Mouse (Mus musculus): Measurements from ENCODE around the gene Pfdn6. TPM values are rescaled to one million over a fixed set of nuclear protein-coding genes. Genes with fewer than 3 reads are reported as not detected.

The Pfdn6 gene
- polyA plus RNA-seq, 1 experiment from 2014 or later, result 208 TPM

GRCm38 (mm10) chr17:33917656-33918292, 22.4 kb downstream of the Pfdn6 start:
- H3K4me2 ChIP-seq (ENCODE audit: low read depth, severe bottlenecking), result no peak overlapping the region
- DNase-seq (ENCODE audit: low spot score) (no peak), ATAC-seq (ENCODE audit: insufficient number of reproducible peaks, low FRiP score, low TSS enrichment, low read depth) (no peak)
- 76% methylated on average over 18 of the region's 18 CpGs for WGBS
- no peak overlapping the region for H3K27ac ChIP-seq (replicated peaks; ENCODE audit: low read depth, low read length)
- 0 out of 2 replicates have a peak overlapping the region, but pooled peaks have one; percentile 14 for H3K4me3 ChIP-seq (ENCODE audit: low read depth, low read length)
- H3K36me3 ChIP-seq (ENCODE audit: control insufficient read depth, insufficient read depth, low read length), result peaks cover 18% of the 10 kb centered on the region
- no peak overlapping the region for H3K9ac ChIP-seq (ENCODE audit: low read length)
- H3K9me3 ChIP-seq (ENCODE audit: control insufficient read depth, low read length), result no peaks in the 10 kb centered on the region
- H3K4me1 ChIP-seq (ENCODE audit: control insufficient read depth, insufficient read depth, low read length), result peaks cover 18% of the 10 kb centered on the region; the same call in 1 of the 2 replicates
- H3K27me3 ChIP-seq (ENCODE audit: control insufficient read depth, insufficient read depth, low read length), result no peaks in the 10 kb centered on the region

DNA sequence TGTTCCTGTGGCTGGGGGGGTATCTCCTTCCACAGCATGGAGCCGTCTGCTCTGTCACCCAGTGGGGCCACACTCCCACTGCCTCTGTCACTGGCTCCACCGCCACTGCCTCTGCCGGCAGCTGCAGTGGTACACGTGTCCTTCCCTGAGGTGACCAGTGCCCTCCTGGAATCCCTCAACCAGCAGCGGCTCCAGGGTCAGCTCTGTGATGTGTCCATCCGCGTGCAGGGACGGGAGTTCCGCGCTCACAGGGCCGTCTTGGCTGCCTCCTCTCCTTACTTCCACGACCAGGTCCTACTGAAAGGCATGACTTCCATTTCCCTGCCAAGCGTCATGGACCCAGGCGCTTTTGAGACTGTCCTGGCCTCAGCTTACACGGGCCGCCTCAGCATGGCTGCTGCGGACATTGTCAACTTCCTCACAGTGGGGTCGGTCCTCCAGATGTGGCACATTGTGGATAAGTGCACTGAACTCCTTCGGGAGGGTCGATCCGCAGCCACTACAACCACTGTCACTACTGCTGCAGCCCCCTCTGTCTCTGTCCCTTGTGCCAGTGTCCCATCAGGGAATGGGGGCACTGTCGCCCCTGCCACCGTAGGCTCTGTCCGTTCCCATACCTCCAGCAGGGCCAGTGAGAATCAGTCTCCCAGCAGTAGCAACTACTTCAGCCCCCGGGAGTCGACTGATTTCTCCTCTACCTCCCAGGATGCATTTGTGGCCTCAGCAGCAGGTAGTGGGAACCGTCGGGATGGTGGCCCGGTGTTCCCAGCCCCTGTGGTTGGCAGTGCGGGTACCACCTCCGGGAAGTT, 23.1 kb downstream of the Pfdn6 start:
- H3K4me3 ChIP-seq (ENCODE audit: low read depth, low read length), result peak overlapping the region; percentile 59
- H3K27ac ChIP-seq (replicated peaks; ENCODE audit: low read depth, low read length), result no peak overlapping the region
- H3K27me3 ChIP-seq (ENCODE audit: control insufficient read depth, insufficient read depth, low read length), result no peaks in the 10 kb centered on the region
- peak overlapping the region; percentile 54 for H3K4me2 ChIP-seq (ENCODE audit: low read depth, severe bottlenecking)
- no peaks in the 10 kb centered on the region for H3K9me3 ChIP-seq (ENCODE audit: control insufficient read depth, low read length)
- WGBS, result 77% methylated on average over 31 of the region's 31 CpGs
- ATAC-seq (ENCODE audit: insufficient number of reproducible peaks, low FRiP score, low TSS enrichment, low read depth) (no peak), DNase-seq (ENCODE audit: low spot score) (no peak)
- no peak overlapping the region for H3K9ac ChIP-seq (ENCODE audit: low read length)
- peaks cover 18% of the 10 kb centered on the region; the same call in 1 of the 2 replicates for H3K4me1 ChIP-seq (ENCODE audit: control insufficient read depth, insufficient read depth, low read length)
- peaks cover 24% of the 10 kb centered on the region for H3K36me3 ChIP-seq (ENCODE audit: control insufficient read depth, insufficient read depth, low read length)

GRCm38 (mm10) chr17:33916294-33916693, 23.8 kb downstream of the Pfdn6 start:
- Histone ChIP-seq H3K9me3 (ENCODE audit: control insufficient read depth, low read length) (no peaks in the 10 kb centered on the region), H3K4me2 (ENCODE audit: low read depth, severe bottlenecking) (peak overlapping the region; percentile 54), H3K9ac (ENCODE audit: low read length) (peak overlapping the region; percentile 56), H3K4me3 (ENCODE audit: low read depth, low read length) (peak overlapping the region; percentile 59), H3K36me3 (ENCODE audit: control insufficient read depth, insufficient read depth, low read length) (peaks cover 31% of the 10 kb centered on the region), H3K27ac (replicated peaks; ENCODE audit: low read depth, low read length) (peak overlapping the region; percentile 83), H3K4me1 (ENCODE audit: control insufficient read depth, insufficient read depth, low read length) (peaks cover 18% of the 10 kb centered on the region; the same call in 1 of the 2 replicates), H3K27me3 (ENCODE audit: control insufficient read depth, insufficient read depth, low read length) (no peaks in the 10 kb centered on the region)
- 1% methylated on average over 19 of the region's 20 CpGs for WGBS
- ATAC-seq (ENCODE audit: insufficient number of reproducible peaks, low FRiP score, low TSS enrichment, low read depth) (peak; percentile 24; the same call in 1 of the 2 replicates), DNase-seq (ENCODE audit: low spot score) (no peak)

DNA sequence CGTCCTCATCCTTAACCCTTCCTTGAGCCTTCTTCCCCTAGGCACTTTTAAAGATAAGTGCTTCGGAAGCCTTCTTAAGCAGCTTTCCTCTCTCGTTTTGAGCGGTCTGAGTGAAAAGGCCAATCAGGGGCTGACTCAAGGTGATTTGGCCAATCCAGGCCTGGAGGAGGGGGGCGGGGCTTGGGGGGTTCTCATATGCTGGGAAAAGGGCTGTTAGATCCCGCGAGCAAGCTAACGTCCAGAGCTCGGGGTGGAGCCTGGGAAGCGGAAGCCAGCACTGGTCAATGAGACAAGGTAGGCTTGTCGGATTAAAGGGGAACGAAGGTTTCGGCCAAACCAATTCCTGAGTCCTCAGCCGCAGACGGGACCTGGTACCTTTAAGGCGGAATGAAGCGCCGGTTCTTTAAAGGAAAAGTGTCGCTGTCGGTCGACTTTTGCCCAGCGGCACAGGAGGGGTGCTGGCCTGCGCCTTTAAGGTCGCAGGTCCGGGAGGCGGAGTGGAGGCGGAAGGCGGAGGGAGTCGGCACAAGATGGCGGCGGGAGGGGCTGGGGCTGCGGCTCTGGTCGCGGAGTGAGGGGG, 24.4 kb downstream of the Pfdn6 start, which contains the start of the genes Tapbp and Zbtb22:
Tapbp (plus strand) TSS at position 229 of the 580 bp plus-strand sequence.
Zbtb22 (plus strand) TSS at position 234 of the 580 bp plus-strand sequence.
- peak within 1 kb of the TSS; percentile 59 for H3K4me3 ChIP-seq (ENCODE audit: low read depth, low read length)
- H3K4me1 ChIP-seq (ENCODE audit: control insufficient read depth, insufficient read depth, low read length), result peaks cover 18% of the 10 kb centered on the region; the same call in 1 of the 2 replicates
- peak within 1 kb of the TSS; percentile 83 for H3K27ac ChIP-seq (replicated peaks; ENCODE audit: low read depth, low read length)
- ATAC-seq (ENCODE audit: insufficient number of reproducible peaks, low FRiP score, low TSS enrichment, low read depth) (peak; percentile 89), DNase-seq (ENCODE audit: low spot score) (peak; percentile 95)
- H3K36me3 ChIP-seq (ENCODE audit: control insufficient read depth, insufficient read depth, low read length), result peaks cover 34% of the 10 kb centered on the region
- H3K9me3 ChIP-seq (ENCODE audit: control insufficient read depth, low read length), result no peaks in the 10 kb centered on the region
- peak within 1 kb of the TSS; percentile 56 for H3K9ac ChIP-seq (ENCODE audit: low read length)
- under 1% methylated on average over 31 of the region's 34 CpGs for WGBS
- peak within 1 kb of the TSS; percentile 54 for H3K4me2 ChIP-seq (ENCODE audit: low read depth, severe bottlenecking)
- no peaks in the 10 kb centered on the region for H3K27me3 ChIP-seq (ENCODE audit: control insufficient read depth, insufficient read depth, low read length)

GRCm38 (mm10) chr17:33914969-33915391, 25.2 kb downstream of the Pfdn6 start:
- H3K27ac ChIP-seq (replicated peaks; ENCODE audit: low read depth, low read length), result no peak overlapping the region
- peak overlapping the region; percentile 54; the same call in 1 of the 2 replicates for H3K4me2 ChIP-seq (ENCODE audit: low read depth, severe bottlenecking)
- no peak for ATAC-seq (ENCODE audit: insufficient number of reproducible peaks, low FRiP score, low TSS enrichment, low read depth)
- WGBS, result 74% methylated on average over 13 of the region's 13 CpGs
- no peak for DNase-seq (ENCODE audit: low spot score)
- H3K27me3 ChIP-seq (ENCODE audit: control insufficient read depth, insufficient read depth, low read length), result no peaks in the 10 kb centered on the region
- peaks cover 34% of the 10 kb centered on the region for H3K36me3 ChIP-seq (ENCODE audit: control insufficient read depth, insufficient read depth, low read length)
- no peaks in the 10 kb centered on the region for H3K9me3 ChIP-seq (ENCODE audit: control insufficient read depth, low read length)
- peaks cover 22% of the 10 kb centered on the region for H3K4me1 ChIP-seq (ENCODE audit: control insufficient read depth, insufficient read depth, low read length)
- H3K4me3 ChIP-seq (ENCODE audit: low read depth, low read length), result no peak overlapping the region; the same call in 1 of the 2 replicates
- H3K9ac ChIP-seq (ENCODE audit: low read length), result peak overlapping the region; percentile 12; the same call in 1 of the 2 replicates

GRCm38 (mm10) chr17:33913905-33914304, 26.2 kb downstream of the Pfdn6 start:
- H3K9ac ChIP-seq (ENCODE audit: low read length), result no peak overlapping the region
- no peaks in the 10 kb centered on the region for H3K27me3 ChIP-seq (ENCODE audit: control insufficient read depth, insufficient read depth, low read length)
- no peak for ATAC-seq (ENCODE audit: insufficient number of reproducible peaks, low FRiP score, low TSS enrichment, low read depth)
- H3K4me1 ChIP-seq (ENCODE audit: control insufficient read depth, insufficient read depth, low read length), result peaks cover 18% of the 10 kb centered on the region
- H3K4me2 ChIP-seq (ENCODE audit: low read depth, severe bottlenecking), result no peak overlapping the region
- H3K4me3 ChIP-seq (ENCODE audit: low read depth, low read length), result no peak overlapping the region
- DNase-seq (ENCODE audit: low spot score), result no peak
- H3K9me3 ChIP-seq (ENCODE audit: control insufficient read depth, low read length), result no peaks in the 10 kb centered on the region
- peaks cover 34% of the 10 kb centered on the region for H3K36me3 ChIP-seq (ENCODE audit: control insufficient read depth, insufficient read depth, low read length)
- 97% methylated on average over 8 of the region's 8 CpGs for WGBS
- no peak overlapping the region; the same call in 1 of the 2 replicates for H3K27ac ChIP-seq (replicated peaks; ENCODE audit: low read depth, low read length)

DNA sequence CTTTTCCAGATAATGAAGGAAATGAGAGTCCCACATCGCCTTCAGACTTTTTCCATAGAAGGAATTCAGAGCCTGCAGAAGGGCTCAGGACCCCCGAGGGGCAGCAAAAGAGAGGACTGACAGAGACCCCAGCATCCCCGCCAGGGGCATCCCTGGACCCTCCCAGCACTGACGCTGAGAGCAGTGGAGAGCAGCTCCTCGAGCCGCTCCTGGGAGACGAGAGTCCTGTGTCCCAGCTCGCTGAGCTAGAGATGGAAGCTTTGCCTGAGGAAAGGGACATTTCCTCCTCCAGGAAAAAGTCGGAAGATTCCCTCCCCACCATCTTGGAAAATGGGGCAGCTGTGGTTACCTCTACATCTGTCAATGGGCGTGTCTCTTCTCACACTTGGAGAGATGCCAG, 26.9 kb downstream of the Pfdn6 start:
- WGBS, result 94% methylated on average over 10 of the region's 10 CpGs
- Histone ChIP-seq H3K4me2 (ENCODE audit: low read depth, severe bottlenecking) (no peak overlapping the region), H3K36me3 (ENCODE audit: control insufficient read depth, insufficient read depth, low read length) (peaks cover 32% of the 10 kb centered on the region), H3K27ac (replicated peaks; ENCODE audit: low read depth, low read length) (no peak overlapping the region), H3K9me3 (ENCODE audit: control insufficient read depth, low read length) (no peaks in the 10 kb centered on the region), H3K4me3 (ENCODE audit: low read depth, low read length) (no peak overlapping the region), H3K4me1 (ENCODE audit: control insufficient read depth, insufficient read depth, low read length) (peaks cover 17% of the 10 kb centered on the region), H3K9ac (ENCODE audit: low read length) (no peak overlapping the region), H3K27me3 (ENCODE audit: control insufficient read depth, insufficient read depth, low read length) (no peaks in the 10 kb centered on the region)
- DNase-seq (ENCODE audit: low spot score) (no peak), ATAC-seq (ENCODE audit: insufficient number of reproducible peaks, low FRiP score, low TSS enrichment, low read depth) (no peak)

DNA sequence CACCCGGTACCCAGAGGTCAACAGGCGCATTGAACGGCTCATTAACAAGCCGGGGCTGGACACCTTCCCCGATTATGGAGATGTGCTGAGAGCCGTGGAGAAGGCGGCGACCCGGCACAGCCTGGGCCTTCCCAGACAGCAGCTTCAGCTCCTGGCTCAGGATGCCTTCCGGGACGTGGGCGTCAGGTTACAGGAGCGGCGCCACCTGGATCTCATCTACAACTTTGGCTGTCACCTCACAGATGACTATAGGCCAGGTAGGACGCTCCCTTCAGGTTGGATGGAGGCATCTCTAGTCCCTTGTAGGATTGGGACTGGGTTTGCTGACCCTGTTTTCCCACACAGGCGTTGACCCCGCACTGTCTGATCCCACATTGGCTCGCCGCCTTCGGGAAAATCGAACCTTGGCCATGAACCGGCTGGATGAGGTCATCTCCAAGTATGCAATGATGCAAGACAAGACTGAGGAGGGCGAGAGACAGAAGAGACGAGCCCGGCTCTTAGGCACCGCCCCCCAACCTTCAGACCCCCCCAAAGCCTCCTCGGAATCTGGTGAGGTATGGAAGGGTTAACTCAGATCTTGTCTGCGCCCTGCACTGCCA, 28.2 kb downstream of the Pfdn6 start:
- Histone ChIP-seq H3K36me3 (ENCODE audit: control insufficient read depth, insufficient read depth, low read length) (peaks cover 29% of the 10 kb centered on the region), H3K4me3 (ENCODE audit: low read depth, low read length) (no peak overlapping the region), H3K4me1 (ENCODE audit: control insufficient read depth, insufficient read depth, low read length) (peaks cover 14% of the 10 kb centered on the region), H3K4me2 (ENCODE audit: low read depth, severe bottlenecking) (no peak overlapping the region), H3K9ac (ENCODE audit: low read length) (no peak overlapping the region), H3K27me3 (ENCODE audit: control insufficient read depth, insufficient read depth, low read length) (no peaks in the 10 kb centered on the region), H3K9me3 (ENCODE audit: control insufficient read depth, low read length) (no peaks in the 10 kb centered on the region), H3K27ac (replicated peaks; ENCODE audit: low read depth, low read length) (no peak overlapping the region)
- 94% methylated on average over 28 of the region's 28 CpGs for WGBS
- DNase-seq (ENCODE audit: low spot score) (no peak), ATAC-seq (ENCODE audit: insufficient number of reproducible peaks, low FRiP score, low TSS enrichment, low read depth) (no peak)

Data from limb, embryonic 11.5 days (tissue).